Mouse (Mus musculus) T-helper 2 cell (primary cell): ENCODE data around the gene Rps23.

ENCODE experiments used
- in situ Hi-C: fragments of 300-600 bp; cut with MboI, MseI; formaldehyde crosslinking; loops from one replicate; pipeline ENCODE4 v1.15.1; 2025; ENCODE audit warnings: high pct_unique_total_duplicates

Gene Rps23

DNA sequence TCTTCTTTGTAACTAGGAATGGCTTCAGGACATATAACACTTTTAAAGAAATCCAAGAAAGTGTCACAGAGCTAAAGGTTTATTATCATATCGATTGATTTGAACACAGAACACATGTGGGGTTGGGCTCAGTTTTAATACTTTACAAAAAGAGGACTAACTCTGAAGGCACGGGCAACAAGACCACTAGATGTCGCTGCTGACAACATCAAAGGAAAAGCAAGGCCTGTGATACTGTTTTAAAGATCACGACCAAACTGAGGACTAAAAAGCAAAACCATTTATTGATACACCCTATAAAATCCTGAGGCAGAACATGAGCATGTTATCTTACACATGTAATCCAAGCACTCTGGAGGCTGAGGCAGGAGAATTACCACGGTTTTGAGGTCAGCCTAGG lies 7.1 kb downstream of the Rps23 start:
- in situ Hi-C loops, result loop anchor here (25.0 kb wide), 1 partner anchor 707 kb away; no protein-coding TSS in a partner anchor

DNA sequence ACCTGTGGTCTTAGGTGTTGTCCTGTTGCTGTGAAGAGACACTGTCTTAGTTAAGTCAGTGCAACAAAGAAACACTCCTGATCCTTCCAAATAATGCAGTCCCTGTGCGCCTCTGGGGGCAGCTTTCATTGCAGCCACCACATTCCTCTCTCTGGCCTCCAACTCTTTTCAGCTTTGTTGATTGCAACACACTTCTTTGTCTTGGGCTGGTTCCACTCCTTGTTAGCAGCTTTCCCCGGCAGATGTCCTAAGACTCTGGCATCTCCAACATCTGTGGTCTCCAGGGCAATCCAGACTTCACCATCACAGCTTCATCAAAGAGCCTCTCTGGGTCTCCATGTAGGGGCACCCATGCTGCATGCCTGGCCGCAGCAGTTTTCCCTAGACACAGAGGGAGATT lies 10.5 kb downstream of the Rps23 start:
- in situ Hi-C loops, result loop anchor here (25.0 kb wide), 1 partner anchor 704 kb away; no protein-coding TSS in a partner anchor

DNA sequence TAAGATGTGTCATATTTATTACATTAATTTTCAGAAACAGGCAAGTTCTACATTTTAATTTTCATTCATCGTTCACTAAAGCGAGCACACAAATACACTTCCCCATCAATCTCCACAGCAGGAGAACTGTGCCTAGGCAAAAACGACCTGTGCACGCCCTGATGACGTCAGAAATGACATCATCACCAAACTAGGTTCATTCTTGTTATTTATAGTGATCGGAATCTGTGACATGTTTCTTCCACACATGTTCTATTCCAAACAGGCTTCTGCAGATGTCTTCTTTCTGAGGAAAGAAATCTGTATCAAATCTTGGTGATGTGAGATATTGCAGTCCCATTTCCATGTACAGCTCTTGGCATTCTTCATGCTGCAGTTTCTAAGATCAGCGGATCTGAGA lies 13.1 kb downstream of the Rps23 start:
- in situ Hi-C loops, result loop anchor here (25.0 kb wide), 1 partner anchor 701 kb away; no protein-coding TSS in a partner anchor

DNA sequence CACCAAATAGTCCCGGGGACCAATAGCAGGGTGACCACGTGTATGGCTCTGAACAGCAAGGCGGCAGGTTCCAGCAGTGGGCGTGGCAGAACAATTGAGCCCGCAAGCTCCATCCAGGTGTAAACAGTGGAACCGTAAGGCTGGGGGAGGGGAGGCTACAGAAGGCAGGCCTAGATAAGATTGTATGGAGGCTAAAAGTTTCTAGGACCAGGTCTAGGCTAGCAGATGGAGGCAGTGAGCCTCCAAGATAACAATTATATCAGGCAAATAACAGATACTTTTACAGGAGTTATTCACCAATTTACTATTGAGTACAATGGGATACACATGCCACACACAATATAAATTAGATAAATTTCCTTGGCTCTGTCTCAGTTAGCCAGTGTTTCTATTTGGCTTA lies 16.4 kb downstream of the Rps23 start:
- in situ Hi-C loops, result loop anchor here (25.0 kb wide), 1 partner anchor 698 kb away; no protein-coding TSS in a partner anchor

DNA sequence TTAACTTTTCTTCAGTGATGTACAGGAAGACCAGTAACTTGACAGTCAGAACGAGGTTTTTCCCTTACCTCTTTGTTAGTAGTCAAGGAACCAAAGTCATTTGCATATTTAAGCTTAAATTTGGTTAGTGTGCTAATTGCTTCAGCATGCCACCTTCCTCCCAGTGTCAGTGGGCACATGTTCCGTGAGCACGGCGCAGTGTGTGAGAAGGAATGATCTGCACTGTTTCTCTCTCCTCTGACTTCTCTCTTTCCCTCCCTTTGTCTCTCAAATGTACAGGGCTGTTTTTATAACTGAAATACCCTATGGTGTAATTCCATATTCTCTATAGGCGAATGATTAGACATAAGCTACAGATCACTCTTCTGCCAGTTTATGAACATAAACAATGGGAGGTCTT lies 16.8 kb downstream of the Rps23 start:
- in situ Hi-C loops, result loop anchor here (25.0 kb wide), 1 partner anchor 698 kb away; no protein-coding TSS in a partner anchor

DNA sequence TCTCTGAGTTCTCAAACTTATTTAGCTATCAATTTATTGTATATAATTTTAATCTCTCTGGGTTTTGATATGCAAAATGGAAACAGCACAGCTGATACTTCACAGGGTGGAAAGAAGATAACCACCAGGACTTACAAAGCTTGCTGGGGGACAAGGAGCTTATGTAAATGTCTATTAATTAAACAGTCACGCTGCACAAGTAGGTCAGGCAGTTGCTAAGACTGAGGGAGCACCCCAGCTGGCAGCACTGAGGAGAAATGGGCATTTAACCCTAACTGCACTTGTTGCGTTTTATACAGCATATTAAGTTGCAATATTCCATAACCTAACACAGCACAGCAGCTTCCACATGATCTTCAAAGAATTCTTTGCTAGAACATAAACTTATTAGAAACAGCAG lies 36.1 kb downstream of the Rps23 start:
- in situ Hi-C loops, result no loop called here

DNA sequence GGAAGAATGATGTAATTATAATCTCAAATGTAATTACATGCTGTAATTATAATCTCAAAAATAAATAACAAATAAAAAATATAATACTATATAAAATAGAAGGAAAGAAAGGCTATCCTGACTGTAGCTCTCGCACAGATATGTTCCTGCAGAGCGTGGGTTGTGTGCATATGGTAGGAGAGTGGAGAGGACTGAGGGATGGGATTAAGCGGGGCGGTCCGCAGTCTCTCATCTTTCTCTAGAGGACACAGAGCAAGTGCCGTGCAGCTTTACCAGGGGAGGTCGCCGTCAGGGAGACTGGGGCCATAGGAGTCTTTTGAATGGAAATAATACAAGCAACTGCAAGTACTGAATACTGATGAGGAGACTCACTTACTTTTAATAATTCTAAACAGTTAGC lies 37.8 kb downstream of the Rps23 start:
- in situ Hi-C loops, result no loop called here

DNA sequence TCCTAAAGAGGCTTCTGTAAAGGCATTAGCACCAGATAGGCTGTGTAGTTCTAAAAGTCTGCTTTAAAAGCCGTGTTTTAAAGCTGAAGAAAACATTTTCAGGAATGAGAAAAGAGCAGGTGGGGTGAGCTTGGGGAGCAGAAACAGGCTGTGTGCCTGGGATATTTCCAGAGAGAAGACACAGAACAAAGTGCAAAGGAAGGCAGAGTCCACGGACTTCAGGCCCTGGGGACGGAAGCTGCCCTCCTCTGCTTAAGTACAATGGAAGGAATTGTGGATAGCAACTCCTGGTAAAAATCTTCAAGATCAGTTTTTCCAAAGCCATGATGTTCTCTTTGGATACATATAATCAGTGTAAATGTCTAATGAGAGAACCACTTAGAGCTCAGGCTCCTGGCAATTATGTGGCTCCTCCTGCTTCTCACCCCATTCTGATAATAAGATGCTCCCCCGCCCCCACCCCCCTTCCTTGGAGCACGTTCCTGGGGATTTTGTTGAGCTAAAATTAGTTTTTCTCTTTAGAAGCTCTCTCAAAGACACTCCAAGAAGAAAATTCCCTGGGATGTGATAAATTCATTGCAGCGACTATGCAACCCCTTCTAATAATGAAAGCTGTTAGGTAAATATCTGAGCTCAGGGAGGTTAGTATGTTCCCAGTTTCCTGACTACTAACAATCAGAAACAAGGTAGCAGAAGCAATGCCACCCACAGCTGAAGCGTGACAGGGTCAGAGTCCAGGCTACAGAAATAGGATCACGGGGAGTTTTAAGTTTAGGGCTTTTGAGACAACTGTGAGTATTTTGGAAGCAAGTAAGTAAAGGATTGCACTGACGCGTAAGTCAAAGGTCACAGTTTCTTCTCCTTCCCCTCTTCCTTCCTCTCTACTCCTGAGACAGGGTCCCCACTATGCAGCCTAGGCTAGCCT lies 40.3 kb downstream of the Rps23 start:
- in situ Hi-C loops, result no loop called here

DNA sequence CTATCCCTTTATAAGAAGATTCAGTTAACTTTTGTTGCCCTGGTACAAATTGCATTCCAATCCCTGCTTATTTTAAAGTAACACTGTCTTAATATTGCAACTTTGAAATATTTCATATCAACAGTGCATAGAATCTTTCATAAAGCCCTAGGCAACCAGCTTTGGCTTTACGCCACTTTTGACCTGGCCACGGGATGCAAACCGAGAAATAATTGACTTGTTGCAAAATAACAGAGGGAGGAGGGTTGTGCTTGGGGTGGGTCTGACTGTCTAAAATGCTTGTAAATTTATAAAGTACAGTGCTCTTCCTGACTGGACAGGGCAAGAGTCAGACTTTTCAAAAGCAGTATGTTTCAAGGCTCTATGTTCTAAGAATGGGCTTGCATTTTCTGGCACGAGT lies 41.8 kb downstream of the Rps23 start:
- in situ Hi-C loops, result no loop called here

DNA sequence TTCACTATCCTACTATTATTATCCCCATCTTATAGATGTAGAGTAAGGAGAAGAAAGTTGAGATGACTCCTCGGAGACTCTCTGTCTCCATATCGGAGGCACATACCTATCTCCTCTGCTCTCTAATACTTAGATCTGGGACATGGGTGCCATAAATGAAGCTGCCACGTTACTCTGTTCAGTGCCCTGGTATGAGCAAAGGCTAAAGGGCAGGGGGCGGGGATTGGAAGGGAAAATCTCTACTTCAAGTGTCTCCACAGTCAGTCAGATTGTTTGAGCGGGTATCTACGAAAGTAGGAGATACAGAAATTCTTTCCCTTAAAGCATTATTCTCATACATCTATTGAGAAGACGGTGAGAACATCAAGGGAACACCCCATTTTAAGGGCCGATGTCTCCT lies 43.2 kb downstream of the Rps23 start:
- in situ Hi-C loops, result no loop called here

DNA sequence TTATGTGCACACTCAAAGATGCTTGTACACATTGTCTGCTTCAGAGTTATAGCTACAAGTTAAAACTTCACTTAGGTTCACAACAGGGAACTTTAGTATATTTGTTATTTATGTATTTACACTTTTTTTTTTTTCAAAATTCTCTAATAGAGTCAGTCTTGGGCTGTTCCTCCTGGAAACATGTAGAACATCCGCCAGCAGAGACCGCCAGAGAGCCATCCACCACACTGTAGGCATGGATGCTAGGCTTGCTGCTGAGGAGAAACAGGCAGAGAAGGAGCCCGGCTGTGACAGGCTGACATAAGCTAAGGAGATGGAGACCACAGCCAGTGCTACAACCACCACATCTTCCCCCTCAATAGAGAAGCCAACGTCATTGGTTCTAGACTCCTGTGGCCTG lies 44.7 kb downstream of the Rps23 start:
- in situ Hi-C loops, result no loop called here

DNA sequence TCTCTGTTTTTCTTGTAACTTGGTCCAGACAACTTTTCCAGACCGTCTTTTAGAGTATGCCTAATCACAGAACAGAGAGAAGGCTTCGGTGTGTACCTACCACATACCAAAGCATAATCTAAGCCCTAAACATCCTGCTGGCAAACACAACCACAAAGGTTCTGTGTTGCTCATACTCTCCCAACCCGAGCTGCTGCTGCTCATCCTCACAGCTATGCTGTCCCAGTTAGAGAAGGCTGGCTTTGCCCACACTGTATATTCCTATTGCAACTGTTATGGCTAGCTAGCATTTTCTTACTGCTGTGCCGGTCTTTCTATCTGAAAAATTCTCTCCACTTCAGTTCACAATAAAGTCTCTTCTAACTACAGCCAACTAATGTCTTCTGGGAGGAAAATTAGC lies 46.2 kb downstream of the Rps23 start:
- in situ Hi-C loops, result no loop called here

DNA sequence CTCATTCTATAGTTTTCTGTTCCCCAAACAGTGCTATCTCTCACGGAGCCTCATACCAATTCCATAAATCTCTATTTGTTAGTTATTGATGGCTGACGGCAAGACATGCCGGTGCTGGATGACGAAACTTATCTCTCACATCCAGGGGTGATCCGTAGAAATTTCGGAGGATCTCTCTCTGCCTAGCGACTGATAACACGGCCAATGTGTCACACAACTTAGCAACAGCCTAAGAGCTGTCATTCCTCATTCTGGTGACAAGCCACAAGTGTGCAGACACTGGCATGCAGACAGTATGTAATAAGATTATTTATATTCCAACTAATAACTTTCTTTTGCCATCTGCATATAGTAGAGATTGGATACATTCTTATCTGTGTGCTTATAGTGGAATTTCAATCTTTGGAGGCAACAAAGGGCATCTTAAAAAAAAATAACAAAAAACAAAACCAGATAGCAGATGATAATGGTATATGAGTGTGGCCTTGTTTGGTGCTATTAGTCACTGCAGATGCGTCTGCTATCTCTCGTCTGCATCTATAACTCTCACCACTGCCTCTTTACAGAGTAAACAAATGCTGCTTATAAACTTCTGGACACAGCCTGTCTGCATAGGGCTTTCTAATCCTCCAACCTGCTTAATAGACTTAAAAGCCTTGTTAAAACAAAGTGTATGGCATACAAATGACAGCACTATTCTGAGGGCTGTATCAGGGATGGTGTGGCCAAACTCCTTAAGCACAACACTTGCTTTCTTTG lies 47.7 kb downstream of the Rps23 start:
- in situ Hi-C loops, result no loop called here

DNA sequence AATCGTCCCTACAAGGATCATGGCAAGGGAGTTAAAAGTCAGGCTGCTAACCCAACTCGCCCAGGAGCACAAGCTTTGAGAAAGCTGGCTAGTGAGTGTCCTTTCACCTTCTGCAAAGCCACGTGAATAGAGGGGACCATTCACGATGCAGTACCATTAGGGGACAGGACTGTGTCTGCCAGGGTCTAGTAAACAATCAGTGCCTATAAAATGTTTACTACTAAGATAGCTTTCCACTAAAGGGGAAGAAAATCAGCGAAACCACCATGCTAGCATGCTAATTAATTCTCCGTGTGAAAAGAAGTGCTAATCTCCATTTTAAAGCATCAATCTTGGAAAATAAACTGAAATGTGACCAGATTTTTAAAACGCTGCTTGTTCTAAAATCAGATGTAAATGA lies 50.7 kb downstream of the Rps23 start:
- in situ Hi-C loops, result no loop called here
